Mouse (Mus musculus) limb, embryonic 10.5 days (tissue): ENCODE data around the gene E330009J07Rik. TPM values are rescaled to one million over a fixed set of nuclear protein-coding genes. Genes with fewer than 3 reads are reported as not detected.

Source experiments
- DNase-seq: peaks from one replicate; pipeline ENCODE4 v3.0.0-alpha.2; 2017; ENCODE audit warnings: low spot score
- H3K27ac ChIP-seq: fragments of 300-500 bp; sonication (generic); 2 replicates; pipeline ENCODE4 v1.5.1; 2016; ENCODE audit warnings: mild to moderate bottlenecking
- H3K27me3 ChIP-seq: fragments of 300-500 bp; sonication (generic); 2 replicates; pipeline ENCODE4 v1.6.1; 2016; ENCODE audit warnings: low read depth, mild to moderate bottlenecking; ENCODE audit not compliant: poor library complexity, severe bottlenecking
- H3K36me3 ChIP-seq: fragments of 300-500 bp; sonication (generic); 2 replicates; pipeline ENCODE4 v1.6.1; 2016; ENCODE audit warnings: mild to moderate bottlenecking, moderate library complexity
- H3K4me1 ChIP-seq: fragments of 300-500 bp; sonication (generic); 2 replicates; pipeline ENCODE4 v1.6.1; 2016
- H3K4me3 ChIP-seq: fragments of 300-500 bp; sonication (generic); 2 replicates; pipeline ENCODE4 v1.5.1; 2016; ENCODE audit warnings: mild to moderate bottlenecking, moderate library complexity
- H3K9me3 ChIP-seq: fragments of 300-500 bp; sonication (generic); replicated peaks from 2 replicates; pipeline ENCODE4 v1.6.1; 2016; ENCODE audit warnings: mild to moderate bottlenecking
- WGBS: fragments of 180-500 bp; shearing (Covaris S2); methylation state at CpG from one replicate; pipeline ENCODE4 v1.1.7; 2016; 5-methylcytosine and 5-hydroxymethylcytosine counted together
- polyA plus RNA-seq: library from polyadenylated mRNA; unstranded; fragments of >200 nt; fragmentation: Nextera tagmentation; extraction: Ambion mirVana; gene quantifications from 2 replicates; pipeline ENCODE4 v1.2.1, GENCODE M21; 2016

The E330009J07Rik gene
- polyA plus RNA-seq, 1 experiment from 2014 or later = 13.8 TPM

DNA sequence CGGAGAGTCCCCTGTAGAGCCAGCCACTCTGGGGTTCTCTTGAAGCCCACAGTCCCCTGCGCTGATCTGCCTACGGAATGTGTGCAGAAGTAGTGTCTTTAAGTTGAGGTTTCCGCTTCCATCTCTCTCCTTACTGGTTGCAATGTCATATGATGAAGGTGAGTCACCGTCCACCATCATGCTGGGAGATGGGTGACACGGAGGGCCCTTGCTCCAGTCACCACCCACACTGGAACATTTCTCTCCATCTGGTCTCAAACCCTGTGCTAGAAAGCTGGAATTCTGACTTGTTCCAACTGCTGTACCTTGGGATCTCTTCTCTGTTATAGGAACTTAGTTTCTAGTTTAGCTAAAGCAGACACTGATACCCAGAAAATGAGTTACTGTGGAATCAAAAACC lies 14.8 kb downstream of the E330009J07Rik start:
- no peaks in the 10 kb centered on the region for H3K27me3 ChIP-seq
- peaks cover 29% of the 10 kb centered on the region for H3K36me3 ChIP-seq
- H3K9me3 ChIP-seq = no peaks in the 10 kb centered on the region
- WGBS = 97% methylated on average over 6 of the region's 6 CpGs
- no peak for DNase-seq
- no peak overlapping the region for H3K27ac ChIP-seq
- no peak overlapping the region for H3K4me3 ChIP-seq
- no peaks in the 10 kb centered on the region for H3K4me1 ChIP-seq

DNA sequence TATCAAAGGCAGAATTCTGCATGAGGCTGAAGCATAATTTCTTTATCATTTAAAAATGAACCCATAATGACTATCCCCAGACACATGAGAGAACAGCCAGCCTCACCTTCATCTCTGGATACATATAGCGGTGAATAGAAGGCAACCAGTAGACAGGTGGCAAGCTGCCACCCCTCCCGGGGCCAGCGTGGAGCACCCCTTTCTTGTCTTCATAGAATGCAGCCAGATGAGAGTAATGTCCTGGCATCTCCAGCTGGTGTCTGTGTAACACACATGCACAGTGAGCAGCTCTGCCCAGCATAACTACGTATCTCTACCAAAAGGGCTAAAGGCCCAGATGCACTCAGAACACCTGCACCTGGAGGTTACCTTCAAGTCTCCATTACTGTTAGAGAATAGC lies 17.5 kb downstream of the E330009J07Rik start:
- peaks cover 32% of the 10 kb centered on the region for H3K36me3 ChIP-seq
- no peaks in the 10 kb centered on the region for H3K4me1 ChIP-seq
- no peak overlapping the region for H3K27ac ChIP-seq
- H3K4me3 ChIP-seq = no peak overlapping the region
- H3K27me3 ChIP-seq = no peaks in the 10 kb centered on the region
- WGBS = 96% methylated on average over 4 of the region's 4 CpGs
- no peaks in the 10 kb centered on the region for H3K9me3 ChIP-seq
- DNase-seq = no peak

DNA sequence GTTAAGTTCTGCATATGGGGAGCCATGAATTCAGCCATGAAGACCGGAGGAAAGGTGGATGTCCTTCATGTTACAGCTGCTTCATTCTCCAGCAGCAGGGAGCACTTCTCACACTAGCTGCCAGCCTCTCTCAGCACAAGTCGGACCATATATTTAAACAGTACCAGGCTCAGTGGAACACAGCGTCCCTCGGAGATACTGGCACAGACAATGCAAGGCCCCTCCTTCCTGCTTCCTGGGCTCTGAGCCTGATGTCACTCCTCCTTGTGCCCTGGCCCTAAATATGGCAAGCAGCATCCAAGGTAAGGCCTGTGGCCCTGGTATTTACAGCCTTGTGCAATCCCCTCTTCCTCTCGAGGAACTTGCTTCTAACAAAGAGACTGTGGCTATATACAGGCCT lies 20.1 kb downstream of the E330009J07Rik start:
- H3K4me3 ChIP-seq = no peak overlapping the region
- H3K36me3 ChIP-seq = peaks cover 28% of the 10 kb centered on the region
- 84% methylated on average over 5 of the region's 5 CpGs for WGBS
- no peak for DNase-seq
- no peaks in the 10 kb centered on the region for H3K4me1 ChIP-seq
- H3K27me3 ChIP-seq = no peaks in the 10 kb centered on the region
- H3K27ac ChIP-seq = no peak overlapping the region
- no peaks in the 10 kb centered on the region for H3K9me3 ChIP-seq

DNA sequence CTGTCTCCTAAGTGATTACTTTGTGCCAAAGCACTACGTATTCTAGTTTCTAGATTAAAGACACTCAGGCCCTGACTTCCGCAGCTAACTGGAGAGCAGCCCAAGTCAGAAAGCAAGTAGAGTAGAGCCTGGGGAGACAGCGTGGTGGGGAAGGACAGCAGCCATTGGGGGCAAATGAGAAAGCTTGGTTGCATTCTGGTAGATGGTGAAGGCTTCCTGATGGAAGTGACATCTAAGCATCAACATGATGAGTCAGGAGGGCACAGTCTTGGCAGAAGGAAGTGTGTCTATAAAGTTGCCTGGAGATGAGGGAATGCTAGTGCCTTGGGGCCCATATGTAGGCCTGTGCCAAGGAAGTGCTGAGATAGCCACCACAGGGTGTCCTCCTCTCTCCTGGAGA lies 22.4 kb downstream of the E330009J07Rik start:
- Histone ChIP-seq H3K4me1 (no peaks in the 10 kb centered on the region), H3K4me3 (no peak overlapping the region), H3K27ac (no peak overlapping the region), H3K36me3 (peaks cover 25% of the 10 kb centered on the region), H3K27me3 (no peaks in the 10 kb centered on the region), H3K9me3 (no peaks in the 10 kb centered on the region)
- no peak for DNase-seq
- 91% methylated on average over 3 of the region's 3 CpGs for WGBS

DNA sequence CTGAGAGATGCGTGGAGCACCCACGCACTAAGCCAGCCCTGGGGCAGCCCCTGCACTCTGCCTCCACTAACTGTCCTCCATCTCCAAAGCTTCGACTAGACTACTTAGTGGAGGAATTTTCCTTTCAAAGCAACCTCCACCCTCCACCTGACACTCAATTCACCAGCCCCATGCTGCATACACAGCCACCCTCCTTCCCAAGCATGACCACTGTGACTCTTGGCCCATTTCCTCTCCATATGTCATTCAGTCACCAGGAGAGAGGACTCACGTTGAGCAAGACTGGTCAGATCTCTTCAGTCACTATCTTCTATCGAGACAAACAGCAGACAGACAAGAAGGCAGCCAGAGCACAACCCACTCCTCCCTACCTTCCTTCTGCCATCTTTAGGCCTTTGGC lies 22.9 kb downstream of the E330009J07Rik start:
- Histone ChIP-seq H3K4me3 (no peak overlapping the region), H3K4me1 (no peaks in the 10 kb centered on the region), H3K36me3 (peaks cover 26% of the 10 kb centered on the region), H3K27ac (no peak overlapping the region), H3K9me3 (no peaks in the 10 kb centered on the region), H3K27me3 (no peaks in the 10 kb centered on the region)
- no peak for DNase-seq
- 88% methylated on average over 5 of the region's 5 CpGs for WGBS

DNA sequence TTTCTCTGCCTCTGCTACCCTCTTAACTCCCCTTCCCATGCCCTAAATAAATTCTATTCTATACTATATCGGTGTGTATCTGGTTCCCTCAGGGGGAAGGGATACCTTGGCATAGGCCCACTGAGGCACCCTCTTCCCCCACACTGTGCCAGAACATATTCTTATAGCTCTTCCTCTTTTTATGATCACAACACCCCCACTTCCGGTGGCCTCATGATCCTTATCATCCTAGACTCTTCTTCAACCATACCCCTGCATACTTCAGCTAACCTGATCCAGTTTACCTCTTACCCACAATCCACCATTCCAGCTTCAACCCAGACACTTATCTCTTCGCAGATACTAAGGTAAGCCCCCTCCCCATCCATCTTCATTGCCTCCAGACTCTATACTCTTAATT lies 24.9 kb downstream of the E330009J07Rik start:
- no peaks in the 10 kb centered on the region for H3K27me3 ChIP-seq
- no peak for DNase-seq
- peaks cover 43% of the 10 kb centered on the region for H3K36me3 ChIP-seq
- no peak overlapping the region for H3K4me3 ChIP-seq
- over 99% methylated on average over 3 of the region's 3 CpGs for WGBS
- no peaks in the 10 kb centered on the region for H3K4me1 ChIP-seq
- H3K27ac ChIP-seq = no peak overlapping the region
- H3K9me3 ChIP-seq = no peaks in the 10 kb centered on the region

DNA sequence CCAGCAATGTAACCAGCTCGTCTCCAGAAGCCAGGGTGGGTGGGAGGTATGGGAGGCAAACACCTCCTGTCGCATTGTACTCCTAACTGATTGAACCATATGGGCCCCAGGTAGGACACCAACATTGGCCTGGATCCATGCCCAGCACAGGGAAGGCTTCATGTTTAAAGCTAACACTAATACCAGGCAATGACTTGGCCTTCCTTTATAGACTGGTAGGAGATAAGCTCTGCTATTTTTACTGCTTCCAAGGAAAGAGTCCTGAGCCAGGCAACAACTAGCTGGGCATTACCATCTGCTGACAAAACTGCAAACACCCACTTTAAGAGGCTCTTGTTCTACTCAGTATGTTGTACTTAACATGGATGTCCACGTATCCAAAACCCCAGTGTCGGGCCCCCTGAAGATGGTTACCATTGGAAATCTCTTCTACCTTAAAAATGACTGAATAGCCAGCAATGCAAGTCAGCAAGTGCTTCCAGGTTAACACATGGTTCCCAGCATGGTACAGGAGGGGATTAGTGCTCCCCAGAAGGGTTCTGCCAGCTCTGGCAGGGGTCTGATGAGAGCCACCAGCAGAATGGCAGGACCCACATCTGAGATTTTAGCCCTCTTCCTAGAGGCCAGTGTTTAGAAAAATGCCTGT lies 32.2 kb downstream of the E330009J07Rik start:
- no peak overlapping the region for H3K4me3 ChIP-seq
- 93% methylated on average over 4 of the region's 4 CpGs for WGBS
- no peaks in the 10 kb centered on the region for H3K9me3 ChIP-seq
- no peak overlapping the region for H3K27ac ChIP-seq
- no peaks in the 10 kb centered on the region for H3K4me1 ChIP-seq
- H3K27me3 ChIP-seq = no peaks in the 10 kb centered on the region
- no peak for DNase-seq
- peaks cover 82% of the 10 kb centered on the region for H3K36me3 ChIP-seq

DNA sequence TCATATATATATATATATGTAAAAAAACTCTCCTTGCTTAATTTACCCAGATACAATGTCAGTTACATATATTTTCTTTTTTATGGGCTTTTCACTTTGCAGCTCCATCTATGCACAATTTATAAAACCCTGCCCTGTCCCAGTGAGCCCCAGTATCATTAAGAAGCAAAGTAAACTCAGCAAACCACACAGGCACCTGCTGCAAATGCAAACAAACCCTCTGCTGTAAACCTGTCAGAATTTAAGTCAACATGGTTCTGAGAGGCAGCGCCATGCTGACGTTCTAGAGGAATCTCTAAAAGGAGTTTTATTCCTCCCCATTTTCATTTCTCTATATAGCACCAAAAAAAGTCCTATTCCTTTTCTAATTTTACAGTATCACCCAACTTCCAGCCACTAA lies 33.9 kb downstream of the E330009J07Rik start:
- 96% methylated on average over 2 of the region's 2 CpGs for WGBS
- H3K27me3 ChIP-seq = no peaks in the 10 kb centered on the region
- no peak for DNase-seq
- H3K9me3 ChIP-seq = no peaks in the 10 kb centered on the region
- H3K27ac ChIP-seq = no peak overlapping the region
- H3K36me3 ChIP-seq = peaks cover 83% of the 10 kb centered on the region
- no peaks in the 10 kb centered on the region for H3K4me1 ChIP-seq
- H3K4me3 ChIP-seq = no peak overlapping the region

DNA sequence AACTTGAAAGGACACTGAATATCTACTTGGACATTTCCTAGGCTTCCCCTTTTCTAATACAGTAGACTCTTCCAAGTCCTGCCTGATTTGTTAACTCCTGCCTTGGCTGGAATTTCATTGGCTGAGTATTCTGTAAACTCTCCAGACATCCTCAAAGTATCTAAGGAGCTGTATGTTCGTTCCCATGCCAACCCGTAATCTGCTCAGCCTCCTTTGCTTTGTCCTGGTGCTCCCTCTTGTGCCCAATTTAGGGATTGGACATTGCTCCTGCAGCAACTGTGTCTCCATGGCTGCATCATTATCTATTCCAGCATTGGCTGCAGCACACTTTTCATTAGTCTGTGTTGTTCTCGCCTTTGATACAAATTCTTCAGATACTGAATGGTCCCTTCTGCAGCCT lies 42.7 kb downstream of the E330009J07Rik start:
- Histone ChIP-seq H3K27me3 (no peaks in the 10 kb centered on the region), H3K4me3 (no peak overlapping the region), H3K9me3 (no peaks in the 10 kb centered on the region), H3K27ac (no peak overlapping the region), H3K4me1 (no peaks in the 10 kb centered on the region), H3K36me3 (peaks cover 48% of the 10 kb centered on the region)
- WGBS = 47% methylated on average over 3 of the region's 3 CpGs
- peak; percentile 51 for DNase-seq

DNA sequence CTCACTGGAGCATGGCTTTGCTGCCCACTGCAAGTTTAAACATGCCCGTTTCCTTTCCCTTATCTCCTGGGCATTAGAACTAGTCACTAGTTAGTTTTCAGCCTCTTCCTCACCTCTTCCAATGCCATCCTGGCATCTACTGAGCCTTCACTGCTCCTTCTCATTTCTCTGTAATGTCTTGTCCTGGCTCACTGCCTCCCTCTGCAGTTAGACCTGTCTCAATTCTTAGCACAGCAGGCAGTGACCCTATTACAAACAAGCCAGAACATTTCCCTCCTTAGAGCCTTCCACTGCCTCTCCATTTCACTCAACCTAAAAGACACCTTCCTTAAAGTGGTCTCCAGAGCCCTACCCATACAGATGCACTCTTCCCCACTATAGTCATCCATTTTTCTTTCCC lies 45.0 kb downstream of the E330009J07Rik start:
- H3K36me3 ChIP-seq = peaks cover 42% of the 10 kb centered on the region

DNA sequence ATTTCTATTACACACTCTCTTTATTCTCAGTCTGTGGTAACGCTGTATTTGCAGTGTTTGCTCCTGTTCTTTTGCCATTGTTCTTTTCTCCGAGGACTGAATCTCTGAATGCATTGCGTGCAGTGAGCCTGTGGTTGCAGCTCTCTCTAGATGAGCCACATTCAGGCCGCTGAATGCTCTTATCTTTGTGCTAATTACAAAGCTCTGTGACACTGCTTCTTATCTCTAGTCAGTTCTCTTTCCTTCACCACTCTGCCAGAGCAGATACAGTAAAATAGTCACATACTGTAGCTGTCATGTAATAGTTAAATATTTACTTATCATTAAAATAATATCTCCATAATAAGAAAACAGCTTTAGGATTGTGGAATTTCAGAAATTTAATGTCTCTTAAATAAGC lies 47.3 kb downstream of the E330009J07Rik start:
- Histone ChIP-seq H3K4me3 (no peak overlapping the region), H3K36me3 (peaks cover 33% of the 10 kb centered on the region)

More for the DNA sequence above, 45.0 kb downstream of the E330009J07Rik start:
- no peak overlapping the region for H3K4me3 ChIP-seq
- DNase-seq = no peak
- H3K4me1 ChIP-seq = no peaks in the 10 kb centered on the region
- 94% methylated on average over 1 of the region's 1 CpGs for WGBS
- no peak overlapping the region for H3K27ac ChIP-seq
- no peaks in the 10 kb centered on the region for H3K9me3 ChIP-seq
- H3K27me3 ChIP-seq = no peaks in the 10 kb centered on the region

DNA sequence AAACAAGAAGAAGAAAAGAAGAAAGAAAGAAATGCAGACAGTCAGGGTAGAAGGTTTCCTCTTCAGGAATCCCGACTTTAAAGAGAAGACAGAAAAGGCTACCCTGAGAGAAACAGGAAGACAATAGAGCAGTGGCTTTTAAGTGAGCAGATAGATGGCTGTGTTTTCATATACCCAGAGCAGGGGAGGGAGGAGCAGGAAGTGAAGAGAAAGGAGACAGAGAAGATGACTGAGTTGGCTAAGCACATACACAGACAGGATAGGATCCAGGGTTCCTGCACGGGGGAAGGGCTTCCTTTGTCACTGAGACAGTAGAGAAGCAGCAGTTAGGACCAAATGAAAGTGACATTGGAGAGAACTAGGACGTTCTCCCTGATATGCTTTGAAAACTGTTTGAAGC lies 50.3 kb downstream of the E330009J07Rik start:
- H3K36me3 ChIP-seq = peaks cover 32% of the 10 kb centered on the region
- H3K4me1 ChIP-seq = no peaks in the 10 kb centered on the region
- no peaks in the 10 kb centered on the region for H3K9me3 ChIP-seq
- no peak overlapping the region for H3K27ac ChIP-seq
- H3K4me3 ChIP-seq = no peak overlapping the region
- DNase-seq = no peak
- no peaks in the 10 kb centered on the region for H3K27me3 ChIP-seq
- WGBS = 78% methylated on average over 3 of the region's 3 CpGs

More for the DNA sequence above, 47.3 kb downstream of the E330009J07Rik start:
- no peaks in the 10 kb centered on the region for H3K9me3 ChIP-seq
- H3K27ac ChIP-seq = no peak overlapping the region
- no peaks in the 10 kb centered on the region for H3K4me1 ChIP-seq
- 88% methylated on average over 4 of the region's 4 CpGs for WGBS
- H3K27me3 ChIP-seq = no peaks in the 10 kb centered on the region
- no peak for DNase-seq

DNA sequence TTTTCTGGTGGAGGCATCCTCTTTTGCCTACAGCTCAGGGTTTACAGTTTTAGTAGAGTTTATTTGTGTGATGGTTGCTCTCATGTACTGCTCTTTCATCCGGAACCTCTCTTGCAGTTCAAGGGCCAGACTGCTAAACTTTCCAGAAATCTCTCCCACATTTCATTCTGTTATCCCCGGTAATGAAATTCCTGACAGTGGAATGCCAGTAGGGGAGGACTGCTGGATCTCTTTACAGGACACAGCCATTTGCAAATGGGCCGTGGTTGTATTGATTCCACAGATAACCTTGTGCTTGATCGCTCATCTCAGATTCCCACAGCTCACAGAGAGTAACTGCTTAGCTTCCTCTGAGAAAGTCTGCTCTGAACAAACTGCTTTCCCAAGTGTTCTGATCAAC lies 54.0 kb downstream of the E330009J07Rik start:
- Histone ChIP-seq H3K4me3 (no peak overlapping the region), H3K4me1 (no peaks in the 10 kb centered on the region), H3K9me3 (no peaks in the 10 kb centered on the region), H3K27ac (no peak overlapping the region), H3K36me3 (peaks cover 36% of the 10 kb centered on the region), H3K27me3 (no peaks in the 10 kb centered on the region)
- 93% methylated on average over 4 of the region's 4 CpGs for WGBS
- DNase-seq = no peak

DNA sequence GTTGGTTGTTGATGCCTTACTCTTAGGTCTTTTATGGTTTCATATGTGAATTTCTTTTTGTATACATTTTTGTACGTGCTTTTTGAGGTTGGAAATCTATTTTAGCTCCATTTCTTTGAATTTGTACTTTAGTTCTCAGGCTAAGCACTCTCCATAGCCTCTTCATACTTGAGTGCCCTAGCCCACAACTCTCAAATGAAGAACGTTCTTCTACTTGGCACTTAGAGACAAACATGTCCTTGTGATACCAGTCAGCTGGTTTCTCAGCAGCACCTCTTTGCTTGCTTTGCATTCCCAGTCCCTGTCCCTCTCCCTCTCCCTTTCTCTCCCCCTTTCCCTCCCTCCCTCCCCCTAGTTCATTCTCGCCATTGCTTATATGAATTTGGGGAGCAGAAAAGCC lies 55.8 kb downstream of the E330009J07Rik start:
- 87% methylated on average over 3 of the region's 3 CpGs for WGBS

More for the DNA sequence above, 55.8 kb downstream of the E330009J07Rik start:
- H3K4me1 ChIP-seq = no peaks in the 10 kb centered on the region
- no peaks in the 10 kb centered on the region for H3K9me3 ChIP-seq
- H3K36me3 ChIP-seq = peaks cover 33% of the 10 kb centered on the region
- no peak overlapping the region for H3K27ac ChIP-seq
- no peak overlapping the region for H3K4me3 ChIP-seq
- no peak for DNase-seq
- H3K27me3 ChIP-seq = no peaks in the 10 kb centered on the region
